Mouse (Mus musculus) midbrain, embryonic 14.5 days (tissue): ENCODE data around the gene Foxred1. TPM values are rescaled to one million over a fixed set of nuclear protein-coding genes. Genes with fewer than 3 reads are reported as not detected.

ENCODE experiments used
- ATAC-seq: fragments of 200-750 bp; cut with Nextera tagmentation; 2 replicates; pipeline ENCODE4 v1.8.0; 2017; ENCODE audit warnings: moderate number of reproducible peaks, moderate library complexity; ENCODE audit not compliant: low FRiP score, low TSS enrichment
- DNase-seq: peaks from one replicate; pipeline ENCODE4 v3.0.0-alpha.2; 2015
- H3K27ac ChIP-seq: fragments of 300-500 bp; sonication (generic); replicated peaks from 2 replicates; pipeline ENCODE4 v1.5.1; 2014; ENCODE audit warnings: mild to moderate bottlenecking, low read depth, low read length, moderate library complexity
- H3K27me3 ChIP-seq: fragments of 300-500 bp; sonication (generic); 2 replicates; pipeline ENCODE4 v1.6.1; 2014; ENCODE audit warnings: low read length, control low read depth, mixed read lengths; ENCODE audit not compliant: control insufficient read depth, insufficient read depth
- H3K36me3 ChIP-seq: fragments of 300-500 bp; sonication (generic); 2 replicates; pipeline ENCODE4 v1.6.1; 2014; ENCODE audit warnings: low read length, control low read depth; ENCODE audit not compliant: control insufficient read depth, insufficient read depth
- H3K4me1 ChIP-seq: fragments of 300-500 bp; sonication (generic); 2 replicates; pipeline ENCODE4 v1.6.1; 2014; ENCODE audit warnings: mild to moderate bottlenecking, antibody characterized with exemption, low read length, control low read depth; ENCODE audit not compliant: control insufficient read depth, insufficient read depth
- H3K4me2 ChIP-seq: fragments of 300-500 bp; sonication (generic); 2 replicates; pipeline ENCODE4 v1.6.1; 2014; ENCODE audit warnings: mild to moderate bottlenecking, low read length, moderate library complexity
- H3K4me3 ChIP-seq: fragments of 300-500 bp; sonication (generic); replicated peaks from 2 replicates; pipeline ENCODE4 v1.5.1; 2014; ENCODE audit warnings: low read depth, low read length
- H3K9ac ChIP-seq: fragments of 300-500 bp; sonication (generic); replicated peaks from 2 replicates; pipeline ENCODE4 v1.6.1; 2014; ENCODE audit warnings: mild to moderate bottlenecking, low read length, moderate library complexity
- H3K9me3 ChIP-seq: fragments of 300-500 bp; sonication (generic); 2 replicates; pipeline ENCODE4 v1.6.1; 2016; ENCODE audit warnings: low read length, control low read depth, mixed read lengths; ENCODE audit not compliant: control insufficient read depth
- WGBS: fragments of 180-500 bp; shearing (Covaris S2); extraction: QIAGEN DNeasy Blood & Tissue Kit; methylation state at CpG from one replicate; pipeline ENCODE4 v1.1.7; 2014; 5-methylcytosine and 5-hydroxymethylcytosine counted together
- polyA plus RNA-seq: library from polyadenylated mRNA; unstranded; fragments of >200 nt; fragmentation: Nextera tagmentation; extraction: Ambion mirVana; gene quantifications from 2 replicates; pipeline ENCODE4 v1.2.1, GENCODE M21; 2014

The Foxred1 gene
- polyA plus RNA-seq, 1 experiment from 2014 or later, result 40.6 TPM

DNA sequence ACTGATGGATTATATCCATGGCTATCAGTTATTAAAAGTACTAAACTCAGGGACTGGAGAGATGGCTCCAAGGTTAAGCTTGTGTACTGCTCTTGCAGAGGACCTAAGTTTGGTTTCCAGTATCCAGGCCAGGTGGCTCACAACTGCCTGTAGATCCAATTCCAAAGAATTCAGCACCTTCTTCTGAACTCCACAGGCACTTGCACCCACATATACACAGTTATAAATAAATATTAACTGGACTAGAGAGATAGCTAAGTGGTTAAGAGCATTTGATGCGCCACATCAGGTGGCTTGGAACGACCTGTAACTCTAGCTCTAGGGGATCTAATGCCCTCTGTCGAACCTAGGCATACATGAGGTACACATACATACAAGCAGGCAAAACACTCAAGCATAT lies 17.8 kb upstream of the Foxred1 start:
- no peak overlapping the region for H3K9ac ChIP-seq
- H3K4me1 ChIP-seq, result no peaks in the 10 kb centered on the region
- no peak for DNase-seq
- no peaks in the 10 kb centered on the region for H3K9me3 ChIP-seq
- peaks cover 34% of the 10 kb centered on the region for H3K36me3 ChIP-seq
- no peaks in the 10 kb centered on the region for H3K27me3 ChIP-seq
- WGBS, result 94% methylated on average over 3 of the region's 3 CpGs
- no peak overlapping the region for H3K4me3 ChIP-seq
- ATAC-seq, result no peak
- no peak overlapping the region for H3K27ac ChIP-seq
- H3K4me2 ChIP-seq, result no peak overlapping the region

DNA sequence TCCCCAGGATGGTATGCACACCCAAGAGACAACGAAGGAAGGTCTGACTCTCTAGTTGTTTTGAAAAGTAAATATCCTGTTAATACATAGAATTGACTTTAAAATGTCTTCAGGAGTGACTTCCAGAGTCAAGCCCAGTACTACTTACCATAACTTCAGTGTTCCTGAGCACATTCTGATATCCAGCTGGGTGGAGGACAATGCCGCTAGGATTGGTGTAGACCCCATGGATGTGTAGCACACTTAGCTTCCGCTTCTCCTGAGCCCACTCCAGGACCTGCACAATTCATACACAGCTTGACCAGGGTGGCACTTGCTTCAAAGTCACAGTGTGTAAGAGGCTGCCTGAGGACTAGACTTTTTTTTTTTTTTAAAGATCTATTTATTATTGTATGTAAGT lies 12.6 kb upstream of the Foxred1 start:
- Histone ChIP-seq H3K27me3 (no peaks in the 10 kb centered on the region), H3K4me1 (no peaks in the 10 kb centered on the region), H3K4me3 (no peak overlapping the region), H3K4me2 (no peak overlapping the region), H3K36me3 (peaks cover 53% of the 10 kb centered on the region), H3K9ac (no peak overlapping the region), H3K27ac (no peak overlapping the region), H3K9me3 (no peaks in the 10 kb centered on the region)
- ATAC-seq (no peak), DNase-seq (no peak)
- WGBS, result 99% methylated on average over 3 of the region's 3 CpGs

- H3K4me3 ChIP-seq, result no peak overlapping the region
- DNase-seq (no peak), ATAC-seq (no peak)
- H3K36me3 ChIP-seq, result peaks cover 80% of the 10 kb centered on the region
- no peak overlapping the region for H3K4me2 ChIP-seq
- H3K9me3 ChIP-seq, result no peaks in the 10 kb centered on the region
- H3K27ac ChIP-seq, result no peak overlapping the region
- no peaks in the 10 kb centered on the region for H3K4me1 ChIP-seq
- 80% methylated on average over 1 of the region's 1 CpGs for WGBS
- no peak overlapping the region for H3K9ac ChIP-seq
- H3K27me3 ChIP-seq, result no peaks in the 10 kb centered on the region
Observed at GRCm38 (mm10) chr9:35217963-35218362, 7.1 kb upstream of the Foxred1 start.

DNA sequence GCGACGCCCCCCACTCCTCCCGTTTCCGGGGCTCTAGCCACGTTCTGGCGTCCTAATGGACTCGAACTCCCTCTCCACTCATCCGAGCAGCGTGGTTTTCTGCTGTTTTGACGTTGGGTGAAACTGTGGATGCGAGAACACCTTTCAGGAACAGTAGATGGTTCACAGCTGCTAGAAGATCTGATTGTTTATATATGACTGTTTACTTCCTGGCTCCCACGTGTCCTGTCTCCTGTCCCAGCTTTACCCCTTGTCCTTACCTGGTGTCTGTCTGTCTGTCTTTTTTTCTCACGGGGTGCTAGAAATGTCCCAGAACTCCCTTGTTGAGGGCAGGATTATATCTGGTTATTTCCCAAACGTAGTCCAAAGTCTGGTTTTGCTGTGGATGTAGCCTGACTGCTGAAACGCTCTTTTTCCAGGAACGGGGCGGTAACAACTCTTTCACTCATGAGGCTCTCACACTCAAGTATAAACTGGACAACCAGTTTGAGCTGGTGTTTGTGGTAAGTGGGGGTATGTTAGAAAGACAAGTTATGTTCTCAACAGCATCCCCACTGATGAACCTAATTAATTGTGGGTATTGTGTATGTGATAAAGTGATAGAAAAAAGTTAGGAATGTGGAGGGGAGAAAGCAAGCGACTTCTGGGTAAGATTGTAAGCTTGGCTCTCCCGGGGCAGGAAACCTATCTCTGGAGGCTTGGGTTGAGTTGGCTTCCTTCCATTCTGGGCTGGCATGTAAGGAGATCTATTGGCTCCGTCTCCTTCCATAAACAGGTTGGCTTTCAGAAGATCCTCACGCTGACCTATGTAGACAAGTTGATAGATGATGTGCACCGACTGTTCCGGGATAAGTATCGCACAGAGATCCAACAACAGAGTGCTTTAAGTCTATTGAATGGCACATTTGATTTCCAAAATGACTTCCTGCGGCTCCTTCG lies 987 bp upstream of the Foxred1 start:
- peak overlapping the region; percentile 70; the same call in 1 of the 2 replicates for H3K27ac ChIP-seq
- H3K4me2 ChIP-seq, result peak overlapping the region; percentile 95
- peak overlapping the region; percentile 85 for H3K4me3 ChIP-seq
- H3K9ac ChIP-seq, result peak overlapping the region; percentile 76
- DNase-seq, result peak; percentile 42
- no peaks in the 10 kb centered on the region for H3K9me3 ChIP-seq
- H3K27me3 ChIP-seq, result no peaks in the 10 kb centered on the region
- no peak for ATAC-seq
- H3K4me1 ChIP-seq, result peaks cover 15% of the 10 kb centered on the region
- WGBS, result 38% methylated on average over 26 of the region's 26 CpGs
- H3K36me3 ChIP-seq, result peaks cover 51% of the 10 kb centered on the region

DNA sequence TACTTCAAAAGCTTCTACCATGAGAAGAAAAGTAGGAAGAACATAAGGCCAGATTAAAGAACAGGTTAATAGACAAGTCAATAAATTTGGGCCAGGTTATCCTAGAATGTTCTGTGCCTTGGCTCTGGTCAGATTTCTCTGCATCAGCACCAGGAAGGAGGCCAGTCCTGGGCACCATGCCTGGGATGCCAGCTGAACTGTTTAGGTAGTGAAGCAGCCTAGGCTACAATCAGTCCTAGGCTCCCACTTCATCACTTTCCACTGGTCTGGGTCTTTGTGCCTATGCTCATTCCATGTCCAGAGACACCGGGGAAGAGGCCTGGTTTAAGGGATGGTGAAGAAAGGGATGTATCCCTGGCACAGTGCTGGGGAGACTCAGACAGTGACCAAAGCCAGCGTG lies 6.4 kb downstream of the Foxred1 start:
- Histone ChIP-seq H3K27ac (no peak overlapping the region), H3K9ac (no peak overlapping the region), H3K27me3 (no peaks in the 10 kb centered on the region), H3K4me1 (peaks cover 10% of the 10 kb centered on the region), H3K4me2 (no peak overlapping the region), H3K9me3 (no peaks in the 10 kb centered on the region), H3K4me3 (no peak overlapping the region), H3K36me3 (peaks cover 39% of the 10 kb centered on the region)
- 94% methylated on average over 2 of the region's 2 CpGs for WGBS
- no peak for DNase-seq
- no peak for ATAC-seq

- H3K9me3 ChIP-seq, result no peaks in the 10 kb centered on the region
- WGBS, result 78% methylated on average over 3 of the region's 3 CpGs
Observed at GRCm38 (mm10) chr9:35203536-35203935, 7.3 kb downstream of the Foxred1 start.

DNA sequence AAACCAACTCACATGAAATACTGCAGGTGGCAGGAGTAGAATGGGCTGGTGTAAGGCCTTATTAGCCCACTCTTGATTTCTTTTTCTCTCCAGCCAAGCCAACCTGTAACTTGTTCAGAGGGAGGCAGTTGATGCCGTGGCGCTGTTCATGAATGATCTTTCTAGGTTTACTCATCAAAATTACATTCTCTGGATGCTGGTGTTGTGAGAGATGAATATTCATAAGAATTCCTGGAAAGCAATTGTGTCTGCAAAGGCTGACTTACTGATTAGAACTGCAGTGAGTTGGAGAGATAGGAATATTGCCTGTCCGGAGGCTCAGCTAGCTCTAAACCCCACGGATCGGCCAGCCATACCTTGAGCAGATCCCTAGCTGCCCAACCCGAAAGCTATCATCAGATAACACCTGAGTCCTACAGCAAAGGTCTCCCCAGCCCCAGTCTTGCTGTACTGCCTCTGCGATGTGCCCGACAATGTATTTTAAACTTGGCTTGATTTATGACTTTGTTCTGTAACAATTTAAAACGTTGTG lies 10.3 kb downstream of the Foxred1 start:
- ATAC-seq (no peak), DNase-seq (peak; percentile 49)

More at GRCm38 (mm10) chr9:35203536-35203935, 7.3 kb downstream of the Foxred1 start:
- Histone ChIP-seq H3K4me1 (peaks cover 10% of the 10 kb centered on the region), H3K27me3 (no peaks in the 10 kb centered on the region), H3K36me3 (peaks cover 38% of the 10 kb centered on the region), H3K9ac (no peak overlapping the region), H3K4me2 (no peak overlapping the region), H3K27ac (no peak overlapping the region), H3K4me3 (no peak overlapping the region)
- DNase-seq (no peak), ATAC-seq (no peak)

GRCm38 (mm10) chr9:35199772-35200471 lies 10.9 kb downstream of the Foxred1 start, which contains the start of the genes Srpr and Tirap:
Srpr (plus strand) TSS chr9:35200175.
Tirap (minus strand) TSS chr9:35200291.
- Histone ChIP-seq H3K9ac (peak within 1 kb of the TSS; percentile 69), H3K36me3 (peaks cover 6% of the 10 kb centered on the region; the same call in 1 of the 2 replicates), H3K9me3 (no peaks in the 10 kb centered on the region), H3K4me3 (peak within 1 kb of the TSS; percentile 54), H3K4me2 (peak within 1 kb of the TSS; percentile 74), H3K4me1 (peaks cover 10% of the 10 kb centered on the region), H3K27ac (peak within 1 kb of the TSS; percentile 26; the same call in 1 of the 2 replicates), H3K27me3 (no peaks in the 10 kb centered on the region)
- peak; percentile 88 for DNase-seq
- under 1% methylated on average over 44 of the region's 44 CpGs for WGBS
- peak; percentile 91 for ATAC-seq

More for the DNA sequence above, 10.3 kb downstream of the Foxred1 start:
- peak overlapping the region; percentile 54 for H3K4me3 ChIP-seq
- H3K9me3 ChIP-seq, result no peaks in the 10 kb centered on the region
- peaks cover 10% of the 10 kb centered on the region for H3K4me1 ChIP-seq
- peaks cover 12% of the 10 kb centered on the region for H3K36me3 ChIP-seq
- no peaks in the 10 kb centered on the region for H3K27me3 ChIP-seq
- H3K9ac ChIP-seq, result peak overlapping the region; percentile 69
- H3K27ac ChIP-seq, result no peak overlapping the region
- WGBS, result 52% methylated on average over 9 of the region's 9 CpGs
- H3K4me2 ChIP-seq, result peak overlapping the region; percentile 74
